Mouse (Mus musculus) gastrocnemius, postnatal 36 days (tissue): ENCODE results near the gene Xrra1. TPM values are rescaled to one million over a fixed set of nuclear protein-coding genes. Genes with fewer than 3 reads are reported as not detected.
A peak's percentile ranks its signal among the peaks of the same experiment; 100 is the strongest.
"Not testable (repeated sequence)": the region's sequence is repeated elsewhere in the genome, so short reads cannot be mapped to it uniquely, and the experiment has no call there.

Experiments used
- DNase-seq, 2 experiments: peaks; one replicate each; pipeline ENCODE4 v3.0.0; 2022
- intact Hi-C: fragments of 180-260 bp; cut with DNase I; formaldehyde crosslinking; loops from one replicate; pipeline ENCODE4 v1.15.1; 2025
- long read RNA-seq, 2 experiments: library from polyadenylated mRNA; stranded (forward); transcript quantifications; one replicate each; pipeline ENCODE4 v2.0.0; 2021
- total RNA-seq, 2 experiments: library from RNA; stranded (reverse); gene quantifications; 2 replicates each; pipeline ENCODE4 v1.2.3; 2021

Gene Xrra1
- under 1 TPM in 1 of 2 experiments, not detected in 1; 0.33 TPM for total RNA-seq
- long read RNA-seq, experiment 1: 0 reads
- long read RNA-seq, experiment 2: 0 reads

- intact Hi-C loops: no loop called here
- peak; percentile 90 to 91 for DNase-seq
Measured at GRCm38 (mm10) chr7:99858813-99859585, at the start of gene Xrra1. Gene Xrra1 (plus strand): TSS chr7:99859116.

DNA sequence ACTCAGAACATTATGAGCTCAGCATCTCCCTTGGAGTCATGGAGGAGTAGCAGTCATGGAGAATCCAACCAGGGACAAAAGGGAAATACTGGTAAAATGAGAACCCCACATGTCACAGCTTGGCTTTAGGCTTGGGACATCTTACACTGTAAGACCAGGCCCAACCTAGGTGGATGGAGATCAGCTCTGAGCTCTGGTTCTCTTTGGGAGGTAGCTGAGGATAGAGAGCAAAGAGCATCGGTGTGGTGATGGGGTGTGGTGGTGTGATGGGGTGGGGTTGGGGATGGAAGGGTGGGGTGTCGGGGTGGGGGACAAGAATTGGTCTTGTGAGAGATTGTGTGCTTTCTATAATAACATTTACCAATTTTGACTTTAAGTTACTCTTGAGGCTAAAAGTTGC lies 48.1 kb upstream of the Xrra1 start:
- intact Hi-C loops: no loop called here
- no peak for DNase-seq

DNA sequence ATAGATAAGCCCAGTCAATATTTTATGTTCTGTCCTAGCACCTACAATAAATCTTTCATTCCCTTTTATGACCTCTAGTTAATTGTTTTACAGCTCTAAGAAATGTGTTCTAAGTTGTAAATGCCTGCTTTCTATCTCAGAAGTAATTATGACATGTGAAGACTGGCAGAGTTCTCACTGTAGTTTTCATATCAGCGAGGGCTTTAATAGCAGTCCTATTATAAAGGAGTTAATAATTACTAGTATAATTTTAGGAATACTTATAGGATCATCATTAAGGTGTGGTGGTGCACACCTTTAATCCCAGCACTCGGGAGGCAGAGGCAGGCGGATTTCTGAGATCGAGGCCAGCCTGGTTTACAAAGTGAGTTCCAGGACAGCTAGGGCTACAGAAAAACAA lies 47.3 kb upstream of the Xrra1 start:
- intact Hi-C loops: no loop called here

GRCm38 (mm10) chr7:99813394-99813793 lies 45.5 kb upstream of the Xrra1 start:
- intact Hi-C loops: no loop called here
- DNase-seq: peak in 1 of 2 experiments; percentile 31

More for the DNA sequence above, 47.3 kb upstream of the Xrra1 start:
- DNase-seq: no peak

- DNase-seq, intact Hi-C loops: not testable (repeated sequence)
Measured at GRCm38 (mm10) chr7:99818181-99818725, 40.7 kb upstream of the Xrra1 start.

- intact Hi-C loops: no loop called here
- DNase-seq: no peak
Measured at GRCm38 (mm10) chr7:99821953-99822352, 37.0 kb upstream of the Xrra1 start.

DNA sequence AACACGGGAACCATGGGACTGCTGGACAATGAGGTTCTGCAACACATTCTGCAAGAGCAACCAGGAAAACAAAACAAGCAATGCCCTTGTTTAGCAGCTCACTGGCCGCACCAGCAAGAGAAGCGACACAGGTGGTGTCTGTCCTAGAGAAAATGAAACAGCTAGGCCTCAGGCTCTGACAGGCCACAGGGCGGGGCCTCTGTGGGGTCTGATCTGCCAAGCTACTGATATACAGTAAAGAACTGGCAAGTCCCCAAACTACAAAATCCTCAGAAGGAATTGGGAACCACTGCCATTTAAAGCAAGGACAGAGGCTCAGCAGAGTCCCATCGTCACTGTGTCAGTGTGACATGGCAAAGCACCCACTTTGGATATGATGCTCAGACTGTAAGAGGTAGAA lies 36.5 kb upstream of the Xrra1 start:
- intact Hi-C loops: no loop called here
- no peak for DNase-seq

DNA sequence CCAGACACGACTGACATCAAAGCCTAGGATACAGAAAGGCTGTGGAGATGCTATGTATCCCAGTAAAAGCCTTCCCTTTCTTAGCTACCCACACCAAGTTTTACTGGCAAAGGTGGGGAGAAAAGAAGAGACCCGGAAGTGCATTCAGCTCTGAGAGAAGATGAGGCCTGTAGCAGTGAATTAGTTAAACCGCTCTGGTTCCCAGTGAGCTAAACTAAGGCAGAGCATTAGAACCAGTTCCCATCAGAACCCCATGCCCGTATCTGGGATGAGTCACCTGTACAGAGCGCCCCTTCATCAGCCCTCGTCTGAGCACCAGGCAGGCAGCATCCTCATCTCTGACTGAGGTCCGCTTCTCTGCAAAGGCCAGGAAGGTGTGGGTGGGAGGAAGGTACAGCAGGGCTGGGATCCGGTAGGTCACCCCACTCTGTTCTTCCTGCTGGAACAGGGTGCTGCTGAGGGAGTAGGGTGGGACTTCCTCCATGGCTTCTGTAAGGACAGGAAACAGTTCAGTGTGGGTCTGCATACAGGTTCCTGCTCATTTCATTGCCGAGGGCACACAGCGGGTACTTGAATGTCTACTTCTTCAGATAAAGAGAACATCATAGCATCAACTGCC lies 35.8 kb upstream of the Xrra1 start:
- no peak for DNase-seq
- intact Hi-C loops: no loop called here

GRCm38 (mm10) chr7:99824649-99825483 lies 34.0 kb upstream of the Xrra1 start:
- intact Hi-C loops: loop anchor here (5.0 kb wide), 1 partner anchor 37 kb away; the partner anchor contains the start of gene Spcs2

GRCm38 (mm10) chr7:99825511-99825910 lies 33.4 kb upstream of the Xrra1 start:
- no peak for DNase-seq
- intact Hi-C loops: loop anchor here (5.0 kb wide), 1 partner anchor 37 kb away; the partner anchor contains the start of gene Spcs2

More at GRCm38 (mm10) chr7:99824649-99825483, 34.0 kb upstream of the Xrra1 start:
- DNase-seq: no peak

- DNase-seq: no peak
- intact Hi-C loops: loop anchor here (5.0 kb wide), 1 partner anchor 36 kb away; the partner anchor contains the start of gene Spcs2
Measured at GRCm38 (mm10) chr7:99826096-99826495, 32.8 kb upstream of the Xrra1 start.

DNA sequence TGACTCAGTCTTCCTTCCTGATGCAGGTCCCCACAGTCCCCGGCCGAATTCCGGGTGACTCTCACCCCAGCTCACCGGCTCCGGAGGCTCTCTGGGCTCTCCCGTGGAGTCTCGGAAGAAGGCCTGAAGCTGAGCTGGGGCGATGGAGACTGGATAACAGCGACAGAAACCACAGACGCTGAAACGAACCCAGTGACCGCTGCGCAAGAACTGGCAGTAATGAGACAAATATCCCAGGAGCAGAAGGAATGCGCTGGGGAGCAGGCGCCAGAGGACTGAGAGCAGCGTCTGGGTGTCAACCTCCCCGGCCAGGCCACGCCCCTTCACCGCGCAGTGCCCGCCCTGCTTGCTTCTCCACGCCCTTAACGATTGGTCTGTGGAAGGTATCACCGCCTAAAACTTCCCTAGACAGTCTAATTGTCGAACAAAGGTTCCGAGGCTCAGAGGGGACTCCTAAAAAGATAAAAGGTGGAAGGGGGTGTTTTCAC lies 30.8 kb upstream of the Xrra1 start, which contains the start of gene Neu3:
Neu3 (minus strand) TSS at position 335 of the 488 bp plus-strand sequence.
- DNase-seq: peak; percentile 91 to 95
- intact Hi-C loops: loop anchor here (5.0 kb wide), 1 partner anchor 34 kb away; the partner anchor contains the start of gene Spcs2

DNA sequence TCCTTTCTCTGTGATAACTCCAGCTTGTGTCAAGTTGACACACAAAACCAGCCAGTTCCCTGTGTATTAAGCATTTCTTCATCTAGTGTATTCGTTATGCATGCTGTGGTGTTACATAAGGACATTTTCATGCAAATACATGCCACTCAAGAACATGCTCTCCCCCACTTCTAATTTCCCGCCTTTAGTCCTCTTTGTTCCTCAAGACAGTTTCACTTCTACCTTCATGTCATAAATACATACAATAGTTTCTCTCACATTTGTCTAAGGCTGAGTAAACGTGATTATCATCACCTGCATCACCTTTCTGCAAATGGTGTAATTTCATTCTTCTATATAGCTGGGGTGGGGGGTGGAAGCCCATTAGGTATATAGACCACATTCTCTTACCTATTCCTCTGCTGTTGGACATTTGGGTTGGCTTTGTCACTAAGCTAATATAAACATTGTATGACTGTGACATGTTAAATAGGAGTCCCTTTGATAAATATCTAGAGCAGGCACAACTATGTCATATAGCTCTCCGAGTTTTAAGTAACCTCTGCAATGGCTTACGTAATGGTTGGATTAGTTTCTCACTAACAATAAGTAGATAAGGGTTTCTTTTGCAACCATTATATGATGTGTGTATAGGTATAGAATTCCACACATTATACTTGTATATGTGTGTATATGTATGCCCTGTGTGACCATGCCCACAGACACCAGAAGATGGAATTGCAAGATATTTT lies 25.6 kb upstream of the Xrra1 start:
- no peak for DNase-seq
- intact Hi-C loops: no loop called here

- intact Hi-C loops: no loop called here
- no peak for DNase-seq
Measured at GRCm38 (mm10) chr7:99833846-99834222, 25.1 kb upstream of the Xrra1 start.

- no peak for DNase-seq
- intact Hi-C loops: no loop called here
Measured at GRCm38 (mm10) chr7:99834314-99834853, 24.5 kb upstream of the Xrra1 start.

GRCm38 (mm10) chr7:99836781-99837180 lies 22.1 kb upstream of the Xrra1 start:
- intact Hi-C loops: no loop called here
- no peak for DNase-seq

DNA sequence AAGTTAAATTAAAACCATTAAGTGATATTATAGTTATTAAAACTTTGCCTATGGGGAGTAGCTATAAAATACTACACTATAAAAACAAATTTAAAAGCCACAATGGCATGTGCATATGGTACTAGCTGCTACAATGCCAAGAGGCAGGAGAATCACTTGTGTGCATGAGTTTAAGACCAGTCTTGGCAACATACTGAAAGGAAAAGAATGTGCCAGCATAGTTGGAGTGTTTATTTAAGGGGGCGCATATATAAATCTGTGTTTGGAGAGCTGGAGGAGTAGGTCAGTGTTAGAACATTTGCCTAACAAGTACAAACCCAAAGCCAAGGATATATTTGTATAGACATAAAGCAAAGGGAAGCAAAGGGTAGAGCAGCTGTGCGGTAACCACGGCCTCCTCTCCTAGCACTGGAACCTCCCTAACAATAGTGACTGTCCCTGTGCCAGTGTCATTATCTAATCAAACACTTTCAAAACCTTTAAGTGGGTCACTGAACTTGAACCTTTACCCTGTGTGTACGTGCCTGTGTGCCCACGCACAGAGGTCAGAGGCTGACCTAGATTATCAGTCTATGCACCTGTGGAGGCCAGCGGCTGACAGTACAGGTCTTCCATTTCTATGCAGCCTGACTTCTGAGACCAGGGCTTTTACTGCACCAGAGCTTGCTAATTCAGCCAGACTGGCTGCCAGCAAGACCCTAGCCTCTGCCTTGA lies 21.4 kb upstream of the Xrra1 start:
- intact Hi-C loops: no loop called here
- no peak for DNase-seq

- intact Hi-C loops: no loop called here
- DNase-seq: no peak
Measured at GRCm38 (mm10) chr7:99838241-99838640, 20.7 kb upstream of the Xrra1 start.
